Mouse (Mus musculus) heart, embryonic 14.5 days (tissue): Measurements from ENCODE around the gene Dlgap1. TPM values are rescaled to one million over a fixed set of nuclear protein-coding genes. Genes with fewer than 3 reads are reported as not detected.

Source experiments
- ATAC-seq: fragments of 200-750 bp; cut with Nextera tagmentation; 2 replicates; pipeline ENCODE4 v1.8.0; 2017; ENCODE audit warnings: low read depth, moderate TSS enrichment; ENCODE audit not compliant: insufficient number of reproducible peaks, insufficient read depth, low FRiP score
- H3K27ac ChIP-seq, 2 experiments: fragments of 200-500 bp in 1 of 2; fragments of 300-500 bp in 1 of 2; sonication (generic) in 1 of 2; replicated peaks in 1 of 2; 2 replicates each; pipeline ENCODE4 v1.5.1; 2012 to 2014; ENCODE audit warnings: low read depth in 2 of 2, low read length in 2 of 2, control low read depth in 1 of 2, mild to moderate bottlenecking in 1 of 2, mixed read lengths in 1 of 2; ENCODE audit not compliant: control insufficient read depth in 1 of 2, insufficient read depth in 1 of 2
- H3K27me3 ChIP-seq: fragments of 300-500 bp; sonication (generic); 2 replicates; pipeline ENCODE4 v1.6.1; 2014; ENCODE audit warnings: mild to moderate bottlenecking, low read length, control low read depth; ENCODE audit not compliant: control insufficient read depth, insufficient read depth
- H3K36me3 ChIP-seq: fragments of 300-500 bp; sonication (generic); 2 replicates; pipeline ENCODE4 v1.6.1; 2014; ENCODE audit warnings: mild to moderate bottlenecking, control low read depth, low read length, mixed read lengths; ENCODE audit not compliant: control insufficient read depth, insufficient read depth
- H3K4me1 ChIP-seq, 2 experiments: fragments of 200-500 bp in 1 of 2; fragments of 300-500 bp in 1 of 2; sonication (generic) in 1 of 2; 2 replicates each; pipeline ENCODE4 v1.6.1; 2012 to 2014; ENCODE audit warnings: low read length in 2 of 2, control low read depth in 1 of 2, mixed read lengths in 1 of 2; ENCODE audit not compliant: control insufficient read depth in 2 of 2, insufficient read depth in 2 of 2
- H3K4me2 ChIP-seq: fragments of 300-500 bp; sonication (generic); 2 replicates; pipeline ENCODE4 v1.6.1; 2014; ENCODE audit warnings: mild to moderate bottlenecking, low read length
- H3K4me3 ChIP-seq, 2 experiments: fragments of 200-500 bp in 1 of 2; fragments of 300-500 bp in 1 of 2; sonication (generic) in 1 of 2; 2 replicates each; pipeline ENCODE4 v1.5.1; 2012 to 2014; ENCODE audit warnings: low read length in 2 of 2, mild to moderate bottlenecking in 2 of 2, control low read depth in 1 of 2, low read depth in 1 of 2, moderate library complexity in 1 of 2; ENCODE audit not compliant: control insufficient read depth in 1 of 2, insufficient read depth in 1 of 2
- H3K9ac ChIP-seq: fragments of 300-500 bp; sonication (generic); 2 replicates; pipeline ENCODE4 v1.6.1; 2014; ENCODE audit warnings: mild to moderate bottlenecking, low read length
- H3K9me3 ChIP-seq: fragments of 300-500 bp; sonication (generic); 2 replicates; pipeline ENCODE4 v1.6.1; 2016; ENCODE audit warnings: low read length, control low read depth; ENCODE audit not compliant: control insufficient read depth
- WGBS: fragments of 180-500 bp; shearing (Covaris S2); extraction: QIAGEN DNeasy Blood & Tissue Kit; methylation state at CpG from one replicate; pipeline ENCODE4 v1.1.7; 2014; 5-methylcytosine and 5-hydroxymethylcytosine counted together
- polyA plus RNA-seq: library from polyadenylated mRNA; unstranded; fragments of >200 nt; fragmentation: Nextera tagmentation; extraction: Ambion mirVana; gene quantifications from 2 replicates; pipeline ENCODE4 v1.2.1, GENCODE M21; 2014

Gene Dlgap1
- polyA plus RNA-seq, 1 experiment from 2014 or later: 1.1 TPM

DNA sequence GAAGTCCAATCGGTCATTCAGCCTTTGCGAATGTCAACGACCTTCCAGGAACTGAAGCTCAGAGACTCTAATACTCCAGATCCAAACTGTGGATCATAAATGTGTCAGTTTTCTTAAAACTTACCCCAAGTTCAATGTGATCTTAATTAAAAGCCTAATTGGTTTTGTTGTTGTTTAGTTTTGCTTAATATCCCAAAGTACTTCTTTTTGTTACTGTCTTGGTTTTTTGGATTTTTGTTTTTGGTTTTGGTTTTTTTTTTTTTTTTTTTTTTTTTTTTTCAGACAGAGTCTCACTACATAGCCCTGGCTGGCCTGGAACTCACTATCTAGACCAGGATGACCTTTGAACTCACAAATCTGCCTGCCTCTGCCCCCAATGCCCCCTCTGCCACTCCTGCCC is 765.9 kb downstream of the Dlgap1 start:
- no peak for ATAC-seq
- Histone ChIP-seq H3K4me1 (peaks cover 8 to 16% of the 10 kb centered on the region in 2 experiments), H3K9me3 (no peaks in the 10 kb centered on the region), H3K27ac (no peak overlapping the region), H3K27me3 (no peaks in the 10 kb centered on the region), H3K4me2 (no peak overlapping the region), H3K9ac (no peak overlapping the region), H3K36me3 (no peaks in the 10 kb centered on the region), H3K4me3 (no peak overlapping the region)
- 87% methylated on average over 3 of the region's 3 CpGs for WGBS

- no peak for ATAC-seq
- H3K9me3 ChIP-seq: no peaks in the 10 kb centered on the region
- no peaks in the 10 kb centered on the region for H3K36me3 ChIP-seq
- H3K4me2 ChIP-seq: no peak overlapping the region
- H3K27me3 ChIP-seq: no peaks in the 10 kb centered on the region
- H3K9ac ChIP-seq: no peak overlapping the region
- no peak overlapping the region for H3K4me3 ChIP-seq
- H3K27ac ChIP-seq: no peak overlapping the region
- WGBS: 79% methylated on average over 3 of the region's 3 CpGs
- H3K4me1 ChIP-seq: peaks cover 8 to 16% of the 10 kb centered on the region in 2 experiments
Measured at GRCm38 (mm10) chr17:70735396-70735795, 766.5 kb downstream of the Dlgap1 start.

DNA sequence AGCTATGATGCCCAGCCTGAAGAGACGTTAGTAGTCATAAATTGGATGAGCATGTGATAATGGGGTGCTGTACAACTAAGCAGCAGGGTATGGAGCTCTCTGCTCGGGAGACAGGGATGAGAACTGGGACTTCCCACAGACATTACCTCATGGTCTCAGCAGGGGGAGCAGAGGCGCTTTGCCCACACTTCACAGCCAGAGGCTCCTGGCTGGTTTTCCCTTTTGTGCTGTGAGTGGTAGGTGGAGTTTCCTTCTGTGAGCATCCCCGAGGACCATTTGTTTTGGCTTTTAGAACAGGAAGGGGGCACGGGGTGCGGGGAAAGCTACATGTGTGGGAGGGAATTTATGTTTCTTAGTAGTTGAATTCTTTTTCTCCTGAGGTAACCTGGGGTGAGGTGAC is 768.6 kb downstream of the Dlgap1 start:
- H3K4me2 ChIP-seq: peak overlapping the region; percentile 72
- H3K36me3 ChIP-seq: no peaks in the 10 kb centered on the region
- no peaks in the 10 kb centered on the region for H3K27me3 ChIP-seq
- peak; percentile 60; the same call in 1 of the 2 replicates for ATAC-seq
- H3K9me3 ChIP-seq: no peaks in the 10 kb centered on the region
- H3K9ac ChIP-seq: peak overlapping the region; percentile 47
- peak overlapping the region; percentile 65 to 73 for H3K27ac ChIP-seq
- H3K4me1 ChIP-seq: peaks cover 8 to 16% of the 10 kb centered on the region in 2 experiments
- peak overlapping the region in 1 of 2 experiments; percentile 30; a peak in 2 of 4 replicates for H3K4me3 ChIP-seq
- 2% methylated on average over 6 of the region's 6 CpGs for WGBS

- WGBS: 2% methylated on average over 17 of the region's 17 CpGs
- peak overlapping the region; percentile 65 to 73 for H3K27ac ChIP-seq
- ATAC-seq: peak; percentile 70; the same call in 1 of the 2 replicates
- peak overlapping the region; percentile 72 for H3K4me2 ChIP-seq
- no peaks in the 10 kb centered on the region for H3K36me3 ChIP-seq
- peaks cover 8 to 16% of the 10 kb centered on the region in 2 experiments for H3K4me1 ChIP-seq
- H3K9me3 ChIP-seq: no peaks in the 10 kb centered on the region
- H3K27me3 ChIP-seq: no peaks in the 10 kb centered on the region
- peak overlapping the region; percentile 52 for H3K9ac ChIP-seq
- peak overlapping the region; percentile 30 to 37 for H3K4me3 ChIP-seq
Measured at GRCm38 (mm10) chr17:70738168-70738854, 769.4 kb downstream of the Dlgap1 start.

DNA sequence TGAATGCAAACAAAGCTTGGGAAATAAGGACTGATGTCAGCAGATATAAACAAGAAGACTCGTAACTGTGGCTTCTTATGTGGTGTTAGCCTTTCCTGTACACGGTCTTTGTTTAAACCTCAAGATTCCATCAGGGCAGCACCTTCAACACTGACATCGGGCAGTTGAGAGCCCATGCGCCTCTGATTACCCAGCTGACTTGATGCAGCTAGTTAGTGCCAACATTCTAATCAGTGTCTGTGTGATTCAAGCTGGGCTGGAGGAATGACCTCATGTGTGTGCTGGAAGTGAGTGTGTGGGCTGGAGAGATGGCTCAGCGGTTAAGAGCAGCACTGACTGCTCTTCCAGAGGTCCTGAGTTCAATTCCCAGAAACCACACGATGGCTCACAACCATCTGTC is 770.5 kb downstream of the Dlgap1 start:
- Histone ChIP-seq H3K36me3 (no peaks in the 10 kb centered on the region), H3K27me3 (no peaks in the 10 kb centered on the region), H3K4me3 (no peak overlapping the region), H3K9ac (no peak overlapping the region), H3K9me3 (no peaks in the 10 kb centered on the region), H3K4me2 (no peak overlapping the region), H3K4me1 (peaks cover 8 to 16% of the 10 kb centered on the region in 2 experiments), H3K27ac (peak overlapping the region; percentile 63 to 65; a peak in 2 of 4 replicates)
- ATAC-seq: no peak
- 70% methylated on average over 6 of the region's 6 CpGs for WGBS

DNA sequence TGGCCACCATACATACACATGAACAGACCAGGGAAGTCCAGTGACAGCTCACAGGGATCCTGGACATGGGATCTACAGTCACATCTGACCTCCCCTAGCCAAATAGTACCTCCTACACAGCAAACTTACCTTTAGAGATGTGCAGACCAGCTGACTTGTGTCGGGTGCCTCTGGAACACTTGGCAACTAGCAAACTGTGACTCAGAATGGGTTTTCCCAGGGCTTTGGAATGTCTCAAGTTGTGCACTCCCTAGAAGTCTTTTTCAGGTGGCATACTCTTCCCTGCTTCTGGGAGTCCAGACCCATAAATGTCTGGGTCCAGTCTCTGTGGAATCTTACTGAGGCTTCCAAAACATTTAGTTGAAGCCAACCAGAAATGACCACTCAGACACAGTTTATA is 772.8 kb downstream of the Dlgap1 start:
- Histone ChIP-seq H3K4me3 (no peak overlapping the region), H3K36me3 (no peaks in the 10 kb centered on the region), H3K4me1 (peaks cover 10 to 21% of the 10 kb centered on the region in 2 experiments), H3K4me2 (no peak overlapping the region), H3K9me3 (no peaks in the 10 kb centered on the region), H3K27me3 (no peaks in the 10 kb centered on the region), H3K27ac (no peak overlapping the region), H3K9ac (no peak overlapping the region)
- 83% methylated on average over 1 of the region's 1 CpGs for WGBS
- ATAC-seq: no peak

DNA sequence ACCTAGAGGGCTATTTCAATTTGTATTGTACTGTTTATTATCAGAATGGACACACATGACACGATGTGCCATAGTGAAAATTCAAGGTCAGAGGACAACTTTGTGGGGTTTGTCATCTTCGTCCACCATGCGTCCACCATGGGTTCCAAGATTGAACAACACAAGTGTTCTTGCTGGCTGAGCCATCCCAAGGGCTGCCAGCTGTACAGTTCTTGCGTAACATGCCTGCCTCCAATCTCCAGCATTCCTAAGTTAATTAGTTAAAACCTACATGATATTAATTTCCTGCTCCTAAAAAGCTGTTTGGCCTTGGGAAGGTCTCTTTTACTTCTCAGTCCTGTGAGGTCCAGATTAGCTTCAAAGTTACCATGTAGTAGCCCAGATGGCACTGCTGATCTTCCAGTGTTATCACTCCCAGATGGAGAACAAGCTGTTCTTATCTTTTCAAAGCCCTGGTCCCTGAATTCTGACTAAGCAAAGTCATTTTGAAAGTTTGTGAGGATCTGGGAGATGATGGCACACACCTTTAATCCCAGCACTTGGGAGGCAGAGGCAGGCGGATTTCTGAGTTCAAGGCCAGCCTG is 775.8 kb downstream of the Dlgap1 start:
- H3K9me3 ChIP-seq: no peaks in the 10 kb centered on the region
- no peaks in the 10 kb centered on the region for H3K36me3 ChIP-seq
- H3K27me3 ChIP-seq: no peaks in the 10 kb centered on the region
- no peak overlapping the region for H3K4me2 ChIP-seq
- H3K4me3 ChIP-seq: no peak overlapping the region
- peaks cover 11% of the 10 kb centered on the region in 2 experiments for H3K4me1 ChIP-seq
- ATAC-seq: no peak
- no peak overlapping the region for H3K9ac ChIP-seq
- WGBS: 93% methylated on average over 5 of the region's 5 CpGs
- no peak overlapping the region for H3K27ac ChIP-seq
